Mouse (Mus musculus) ovary, postnatal 10 days (tissue): Measurements from ENCODE around the gene Isyna1.
A peak's percentile ranks its signal among the peaks of the same experiment; 100 is the strongest.
"Not testable (repeated sequence)": the region's sequence is repeated elsewhere in the genome, so short reads cannot be mapped to it uniquely, and the experiment has no call there.

Experiments
- DNase-seq: peaks from one replicate; pipeline ENCODE4 v3.0.0; 2022; ENCODE audit warnings: low spot score

Gene Isyna1

GRCm38 (mm10) chr8:70577207-70577606 is 17.0 kb upstream of the Isyna1 start:
- no peak for DNase-seq

GRCm38 (mm10) chr8:70583476-70584387 is 10.4 kb upstream of the Isyna1 start:
- DNase-seq: no peak

GRCm38 (mm10) chr8:70584606-70585257 is 9.4 kb upstream of the Isyna1 start:
- DNase-seq: no peak

- DNase-seq: no peak
Observed at GRCm38 (mm10) chr8:70585258-70585652, 8.9 kb upstream of the Isyna1 start.

GRCm38 (mm10) chr8:70587955-70588354 is 6.2 kb upstream of the Isyna1 start:
- DNase-seq: not testable (repeated sequence)

GRCm38 (mm10) chr8:70591569-70591968 is 2.6 kb upstream of the Isyna1 start:
- DNase-seq: no peak

GRCm38 (mm10) chr8:70593173-70593572 is 1.0 kb upstream of the Isyna1 start:
- no peak for DNase-seq

GRCm38 (mm10) chr8:70594621-70595564 is 720 bp downstream of the Isyna1 start:
- DNase-seq: no peak

GRCm38 (mm10) chr8:70595811-70596210 is 1.6 kb downstream of the Isyna1 start:
- no peak for DNase-seq

- no peak for DNase-seq
Observed at GRCm38 (mm10) chr8:70596216-70596615, 2.0 kb downstream of the Isyna1 start.

- no peak for DNase-seq
Observed at GRCm38 (mm10) chr8:70596775-70597416, 2.7 kb downstream of the Isyna1 start.

GRCm38 (mm10) chr8:70597417-70598272 is 3.5 kb downstream of the Isyna1 start:
- DNase-seq: no peak

- DNase-seq: peak; percentile 66
Observed at GRCm38 (mm10) chr8:70598283-70598682, 4.1 kb downstream of the Isyna1 start.

- no peak for DNase-seq
Observed at GRCm38 (mm10) chr8:70598722-70599121, 4.5 kb downstream of the Isyna1 start.

- no peak for DNase-seq
Observed at GRCm38 (mm10) chr8:70599507-70600290, 5.5 kb downstream of the Isyna1 start.

GRCm38 (mm10) chr8:70600473-70601270 is 6.5 kb downstream of the Isyna1 start:
- DNase-seq: no peak

- no peak for DNase-seq
Observed at GRCm38 (mm10) chr8:70601271-70601649, 7.1 kb downstream of the Isyna1 start.

- no peak for DNase-seq
Observed at GRCm38 (mm10) chr8:70602139-70602811, 8.1 kb downstream of the Isyna1 start.
